Mouse (Mus musculus) left cerebral cortex, postnatal 14 days (tissue): ENCODE results near the gene Mfsd11. TPM values are rescaled to one million over a fixed set of nuclear protein-coding genes. Genes with fewer than 3 reads are reported as not detected.
A peak's percentile ranks its signal among the peaks of the same experiment; 100 is the strongest.
"Not testable (repeated sequence)": the region's sequence is repeated elsewhere in the genome, so short reads cannot be mapped to it uniquely, and the experiment has no call there.

Experiments used
- DNase-seq, 2 experiments: peaks; one replicate each; pipeline ENCODE4 v3.0.0; 2021 to 2022; ENCODE audit warnings: low spot score in 2 of 2, mixed read lengths in 1 of 2
- intact Hi-C: fragments of 180-260 bp; cut with DNase I; formaldehyde crosslinking; loops from one replicate; pipeline ENCODE4 v1.15.1; 2025
- total RNA-seq, 2 experiments: library from RNA; stranded (reverse); gene quantifications; 2 replicates each; pipeline ENCODE4 v1.2.3; 2021

The Mfsd11 gene
- total RNA-seq, 2 experiments from 2014 or later: 36.9 to 45.9 TPM

GRCm38 (mm10) chr11:116843261-116844233 lies 8.7 kb upstream of the Mfsd11 start, which contains the start of the genes Mettl23 and Jmjd6:
Gene Mettl23 (plus strand): TSS chr11:116843278.
Gene Jmjd6 (minus strand): TSS chr11:116843449.
- intact Hi-C loops: no loop called here

GRCm38 (mm10) chr11:116846593-116847181 lies 5.6 kb upstream of the Mfsd11 start:
- no peak for DNase-seq
- intact Hi-C loops: no loop called here

More at GRCm38 (mm10) chr11:116843261-116844233, 8.7 kb upstream of the Mfsd11 start, which contains the start of the genes Mettl23 and Jmjd6:
- peak; percentile 97 to 98 for DNase-seq

- DNase-seq: no peak
- intact Hi-C loops: no loop called here
Observed at GRCm38 (mm10) chr11:116847187-116848085, 4.8 kb upstream of the Mfsd11 start.

- intact Hi-C loops: no loop called here
- no peak for DNase-seq
Observed at GRCm38 (mm10) chr11:116848086-116848876, 4.0 kb upstream of the Mfsd11 start.

- intact Hi-C loops, DNase-seq: not testable (repeated sequence)
Observed at GRCm38 (mm10) chr11:116848877-116849178, 3.4 kb upstream of the Mfsd11 start.

GRCm38 (mm10) chr11:116849587-116849986 lies 2.7 kb upstream of the Mfsd11 start:
- no peak for DNase-seq
- intact Hi-C loops: no loop called here

GRCm38 (mm10) chr11:116850085-116850484 lies 2.2 kb upstream of the Mfsd11 start:
- intact Hi-C loops: no loop called here
- DNase-seq: no peak

GRCm38 (mm10) chr11:116850833-116851477 lies 1.3 kb upstream of the Mfsd11 start:
- intact Hi-C loops: no loop called here
- no peak for DNase-seq

GRCm38 (mm10) chr11:116851576-116852290 lies 507 bp upstream of the Mfsd11 start:
- DNase-seq: no peak
- intact Hi-C loops: no loop called here

- intact Hi-C loops: no loop called here
- peak; percentile 98 for DNase-seq
Observed at GRCm38 (mm10) chr11:116852891-116853511, 761 bp downstream of the Mfsd11 start, which contains the start of gene Srsf2. Gene Srsf2 (minus strand): TSS chr11:116853094.

GRCm38 (mm10) chr11:116853512-116853928 lies 1.3 kb downstream of the Mfsd11 start:
- peak; percentile 98 for DNase-seq
- intact Hi-C loops: no loop called here

- intact Hi-C loops: no loop called here
- DNase-seq: no peak
Observed at GRCm38 (mm10) chr11:116854279-116854678, 2.0 kb downstream of the Mfsd11 start.

- intact Hi-C loops: no loop called here
- no peak for DNase-seq
Observed at GRCm38 (mm10) chr11:116857183-116857850, 5.1 kb downstream of the Mfsd11 start.

- DNase-seq: no peak
- intact Hi-C loops: no loop called here
Observed at GRCm38 (mm10) chr11:116864444-116864843, 12.2 kb downstream of the Mfsd11 start.

GRCm38 (mm10) chr11:116865945-116866585 lies 13.8 kb downstream of the Mfsd11 start:
- intact Hi-C loops: no loop called here
- DNase-seq: no peak

- DNase-seq: peak in 1 of 2 experiments; percentile 64
- intact Hi-C loops: no loop called here
Observed at GRCm38 (mm10) chr11:116868129-116868528, 15.9 kb downstream of the Mfsd11 start.
